Mouse (Mus musculus) liver, embryonic 14.5 days (tissue): Measurements from ENCODE around the gene 4930595D18Rik.

ENCODE experiments used
- CTCF ChIP-seq: IDR thresholded peaks from 2 replicates; pipeline ENCODE4 v1.5.1; 2016; ENCODE audit warnings: antibody characterized with exemption, low read depth, control low read depth
- EP300 ChIP-seq: IDR thresholded peaks from 2 replicates; pipeline ENCODE4 v1.6.1; 2016; ENCODE audit warnings: antibody characterized with exemption, low read depth

- no peak for TF ChIP-seq CTCF
- no peak for TF ChIP-seq EP300
Observed at GRCm38 (mm10) chr12:111227410-111227809, 43.1 kb upstream of the 4930595D18Rik start.
